Mouse (Mus musculus): Measurements from ENCODE around the gene Arrb2. TPM values are rescaled to one million over a fixed set of nuclear protein-coding genes. Genes with fewer than 3 reads are reported as not detected.
"Not testable (repeated sequence)": the region's sequence is repeated elsewhere in the genome, so short reads cannot be mapped to it uniquely, and the experiment has no call there.

The Arrb2 gene
- 68.7 and 86.1 TPM in 2 replicates for polyA plus RNA-seq (2012; rRNA removed)

DNA sequence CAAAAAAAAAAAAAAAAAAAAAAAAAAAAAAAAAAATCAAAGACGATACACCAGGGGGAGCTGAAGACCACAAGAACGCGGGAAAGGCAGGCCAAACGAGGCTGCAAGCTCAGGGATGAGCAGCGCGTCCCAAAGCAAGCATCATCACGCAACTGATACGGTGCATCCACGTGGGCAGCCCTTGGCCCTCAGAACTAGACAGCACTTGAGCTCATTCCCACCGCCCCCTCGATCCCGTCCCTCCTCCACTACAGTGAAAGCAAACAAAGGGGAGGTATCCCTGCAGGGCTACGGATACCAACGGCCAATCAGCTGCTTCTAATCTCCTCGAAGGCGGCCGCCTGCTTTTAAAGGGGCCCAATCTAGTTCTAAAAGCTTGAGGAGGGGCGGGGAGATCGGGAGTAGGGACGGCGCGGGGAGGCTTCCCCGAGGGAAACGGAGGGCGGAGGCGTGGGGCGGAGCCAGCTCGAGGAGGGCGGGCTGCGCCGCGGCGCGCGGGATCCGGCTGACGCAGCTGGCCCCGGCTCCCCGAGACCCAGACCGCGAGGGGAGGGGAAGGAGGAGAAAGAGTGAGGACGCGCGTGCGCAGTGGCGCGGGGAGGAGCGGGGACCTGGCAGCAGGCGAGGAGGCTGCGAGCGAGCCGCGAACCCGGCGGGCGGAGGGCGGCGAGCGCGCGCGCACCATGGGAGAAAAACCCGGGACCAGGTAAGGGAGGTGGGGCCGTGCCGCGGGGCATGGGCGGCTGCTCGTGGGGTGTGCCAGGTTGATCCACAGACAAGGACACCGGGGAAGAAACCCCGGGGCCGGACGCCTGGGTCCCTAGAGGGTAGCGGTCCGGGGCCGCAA lies at the start of gene Arrb2:
Arrb2 (plus strand) TSS at position 588 of the 847 bp plus-strand sequence.
- peak; percentile 99 for DNase-seq (ENCODE audit: low read depth)
- peak; percentile 86 for TF ChIP-seq POLR2A (IDR thresholded peaks at IDR 0.05; ENCODE audit: borderline replicate concordance, extremely low read depth, insufficient read depth, insufficient read length, poor library complexity, severe bottlenecking)
- TF ChIP-seq CTCF (IDR thresholded peaks at IDR 0.05; ENCODE audit: borderline replicate concordance, extremely low read depth, insufficient read depth, insufficient read length): peak; percentile 55

GRCm38 (mm10) chr11:70384136-70384535 lies 48.3 kb upstream of the Arrb2 start:
- DNase-seq (ENCODE audit: low read depth): no peak
- no peak for TF ChIP-seq CTCF (IDR thresholded peaks at IDR 0.05; ENCODE audit: borderline replicate concordance, extremely low read depth, insufficient read depth, insufficient read length)
- no peak for TF ChIP-seq POLR2A (IDR thresholded peaks at IDR 0.05; ENCODE audit: borderline replicate concordance, extremely low read depth, insufficient read depth, insufficient read length, poor library complexity, severe bottlenecking)

GRCm38 (mm10) chr11:70387436-70387835 lies 45.0 kb upstream of the Arrb2 start:
- no peak for DNase-seq (ENCODE audit: low read depth)
- no peak for TF ChIP-seq POLR2A (IDR thresholded peaks at IDR 0.05; ENCODE audit: borderline replicate concordance, extremely low read depth, insufficient read depth, insufficient read length, poor library complexity, severe bottlenecking)
- no peak for TF ChIP-seq CTCF (IDR thresholded peaks at IDR 0.05; ENCODE audit: borderline replicate concordance, extremely low read depth, insufficient read depth, insufficient read length)

DNA sequence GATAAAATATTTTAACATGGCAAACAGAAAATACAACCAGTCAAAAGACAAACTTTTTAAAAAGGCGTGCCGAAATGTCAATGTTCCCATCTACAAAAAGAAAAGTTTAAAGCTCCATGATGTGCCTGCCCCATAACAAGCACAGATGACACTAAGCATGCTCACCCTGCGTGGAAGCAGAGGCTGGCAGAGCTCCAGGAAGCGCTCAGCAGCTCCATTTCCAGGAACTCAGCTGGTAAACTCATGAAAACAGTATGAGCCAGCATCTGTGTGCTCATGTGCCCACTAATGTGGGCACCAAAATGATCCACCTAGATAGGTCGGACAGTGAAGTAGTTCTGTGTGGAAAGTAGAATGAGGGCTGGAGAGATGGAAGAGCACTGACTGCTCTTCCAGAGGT lies 43.0 kb upstream of the Arrb2 start:
- TF ChIP-seq CTCF (IDR thresholded peaks at IDR 0.05; ENCODE audit: borderline replicate concordance, extremely low read depth, insufficient read depth, insufficient read length) (no peak), POLR2A (IDR thresholded peaks at IDR 0.05; ENCODE audit: borderline replicate concordance, extremely low read depth, insufficient read depth, insufficient read length, poor library complexity, severe bottlenecking) (no peak)
- DNase-seq (ENCODE audit: low read depth): peak; percentile 7

- no peak for DNase-seq (ENCODE audit: low read depth)
- no peak for TF ChIP-seq POLR2A (IDR thresholded peaks at IDR 0.05; ENCODE audit: borderline replicate concordance, extremely low read depth, insufficient read depth, insufficient read length, poor library complexity, severe bottlenecking)
- TF ChIP-seq CTCF (IDR thresholded peaks at IDR 0.05; ENCODE audit: borderline replicate concordance, extremely low read depth, insufficient read depth, insufficient read length): no peak
Measured at GRCm38 (mm10) chr11:70403598-70403997, 28.8 kb upstream of the Arrb2 start.

DNA sequence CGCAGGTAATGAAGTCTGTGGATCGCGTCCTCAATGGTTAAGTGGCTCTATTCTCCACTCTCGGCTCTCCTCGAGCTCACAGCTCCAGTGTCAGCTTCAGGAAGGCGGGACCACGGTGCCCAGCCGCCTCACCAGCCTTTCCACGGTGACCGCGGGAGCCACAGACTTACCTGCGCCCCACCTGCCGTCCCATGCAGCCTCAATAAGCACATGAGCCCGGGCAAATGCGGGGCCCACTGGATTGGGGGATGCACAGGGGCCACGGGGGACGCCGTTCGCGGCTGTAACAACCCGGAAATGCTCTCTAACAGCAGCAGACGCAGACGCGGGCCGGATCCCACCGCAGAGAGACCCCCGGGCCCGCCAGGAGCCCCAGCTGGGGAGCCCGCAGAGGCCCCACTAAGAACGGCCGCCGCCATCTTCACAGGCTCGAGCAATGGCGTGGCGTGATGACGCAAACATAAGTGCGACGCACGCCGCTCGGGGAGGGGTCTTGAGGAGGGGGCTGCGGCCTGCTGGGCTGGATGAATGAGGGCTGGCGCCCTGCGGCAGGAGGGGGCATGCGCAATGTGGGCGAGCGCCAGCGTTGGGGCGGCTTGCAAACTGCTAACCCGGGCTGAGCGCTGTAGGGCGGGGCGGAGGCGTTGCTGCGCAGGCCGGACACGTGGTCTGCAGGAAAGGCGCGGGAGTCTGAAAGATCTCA lies 22.7 kb upstream of the Arrb2 start, which contains the start of gene Pelp1:
Pelp1 (minus strand) TSS at position 438 of the 703 bp plus-strand sequence.
- TF ChIP-seq POLR2A (IDR thresholded peaks at IDR 0.05; ENCODE audit: borderline replicate concordance, extremely low read depth, insufficient read depth, insufficient read length, poor library complexity, severe bottlenecking) (peak; percentile 65; the same call in 1 of the 2 replicates), CTCF (IDR thresholded peaks at IDR 0.05; ENCODE audit: borderline replicate concordance, extremely low read depth, insufficient read depth, insufficient read length) (no peak)
- peak; percentile 99 for DNase-seq (ENCODE audit: low read depth)

- DNase-seq (ENCODE audit: low read depth): no peak
- TF ChIP-seq POLR2A (IDR thresholded peaks at IDR 0.05; ENCODE audit: borderline replicate concordance, extremely low read depth, insufficient read depth, insufficient read length, poor library complexity, severe bottlenecking) (no peak), CTCF (IDR thresholded peaks at IDR 0.05; ENCODE audit: borderline replicate concordance, extremely low read depth, insufficient read depth, insufficient read length) (no peak)
Measured at GRCm38 (mm10) chr11:70410297-70410643, 22.2 kb upstream of the Arrb2 start.

GRCm38 (mm10) chr11:70412591-70412990 lies 19.8 kb upstream of the Arrb2 start:
- no peak for DNase-seq (ENCODE audit: low read depth)
- TF ChIP-seq POLR2A (IDR thresholded peaks at IDR 0.05; ENCODE audit: borderline replicate concordance, extremely low read depth, insufficient read depth, insufficient read length, poor library complexity, severe bottlenecking): no peak
- no peak for TF ChIP-seq CTCF (IDR thresholded peaks at IDR 0.05; ENCODE audit: borderline replicate concordance, extremely low read depth, insufficient read depth, insufficient read length)

GRCm38 (mm10) chr11:70413961-70414360 lies 18.5 kb upstream of the Arrb2 start:
- TF ChIP-seq CTCF (IDR thresholded peaks at IDR 0.05; ENCODE audit: borderline replicate concordance, extremely low read depth, insufficient read depth, insufficient read length) (peak; percentile 87; the same call in 1 of the 2 replicates), POLR2A (IDR thresholded peaks at IDR 0.05; ENCODE audit: borderline replicate concordance, extremely low read depth, insufficient read depth, insufficient read length, poor library complexity, severe bottlenecking) (no peak)
- DNase-seq (ENCODE audit: low read depth): peak; percentile 85

- DNase-seq (ENCODE audit: low read depth): no peak
- TF ChIP-seq POLR2A (IDR thresholded peaks at IDR 0.05; ENCODE audit: borderline replicate concordance, extremely low read depth, insufficient read depth, insufficient read length, poor library complexity, severe bottlenecking) (no peak), CTCF (IDR thresholded peaks at IDR 0.05; ENCODE audit: borderline replicate concordance, extremely low read depth, insufficient read depth, insufficient read length) (no peak)
Measured at GRCm38 (mm10) chr11:70418199-70418598, 14.2 kb upstream of the Arrb2 start.

DNA sequence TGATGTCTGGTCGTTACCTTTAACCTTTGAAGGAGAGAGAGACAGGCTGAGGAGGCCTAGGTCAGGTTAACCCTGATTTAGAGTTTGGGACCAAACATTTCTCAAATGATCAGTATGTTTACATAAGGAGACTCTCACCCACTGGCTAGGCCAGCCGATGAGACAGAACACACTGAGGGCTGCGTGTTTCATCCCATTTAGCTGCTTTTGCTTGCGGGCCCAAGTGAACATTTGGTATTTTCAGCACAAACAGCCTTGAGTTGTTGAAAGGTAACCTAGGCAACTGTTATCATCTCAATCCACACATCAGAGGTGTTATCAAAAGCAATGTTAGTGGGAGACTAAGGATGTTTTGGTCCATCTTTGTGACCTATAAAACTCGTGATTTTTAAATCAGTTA lies 12.9 kb upstream of the Arrb2 start:
- DNase-seq (ENCODE audit: low read depth): no peak
- TF ChIP-seq CTCF (IDR thresholded peaks at IDR 0.05; ENCODE audit: borderline replicate concordance, extremely low read depth, insufficient read depth, insufficient read length): no peak
- TF ChIP-seq POLR2A (IDR thresholded peaks at IDR 0.05; ENCODE audit: borderline replicate concordance, extremely low read depth, insufficient read depth, insufficient read length, poor library complexity, severe bottlenecking): no peak

DNA sequence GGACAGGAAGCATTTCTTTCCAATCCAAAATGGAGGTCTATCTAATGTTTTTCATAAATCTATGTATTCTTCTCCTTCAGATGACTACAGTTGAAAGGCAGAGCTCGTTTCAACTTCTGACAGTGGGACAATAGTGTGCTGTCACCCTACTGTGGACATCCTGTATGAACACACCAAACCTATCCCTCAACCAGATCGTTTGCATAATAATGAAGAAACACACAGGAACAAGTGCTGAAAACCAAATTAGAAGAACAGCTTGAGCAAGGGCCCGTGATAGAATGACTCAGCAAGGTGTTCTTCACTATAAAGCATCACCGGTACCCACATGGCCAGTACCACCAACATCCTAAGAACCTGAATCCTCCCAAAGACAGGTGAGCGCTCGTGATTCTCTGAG lies 5.8 kb upstream of the Arrb2 start:
- DNase-seq (ENCODE audit: low read depth): not testable (repeated sequence)
